Mouse (Mus musculus) gastrocnemius, postnatal 4 days (tissue): Measurements from ENCODE around the gene Crim1. TPM values are rescaled to one million over a fixed set of nuclear protein-coding genes. Genes with fewer than 3 reads are reported as not detected.

Experiments
- DNase-seq, 2 experiments: peaks; one replicate each; pipeline ENCODE4 v3.0.0; 2021 to 2022; ENCODE audit warnings: low spot score in 2 of 2, mixed read lengths in 2 of 2
- total RNA-seq, 2 experiments: library from RNA; stranded (reverse); gene quantifications; 2 replicates each; pipeline ENCODE4 v1.2.3; 2021

Crim1 gene
- total RNA-seq, 2 experiments from 2014 or later, result 21.1 to 26.8 TPM

DNA sequence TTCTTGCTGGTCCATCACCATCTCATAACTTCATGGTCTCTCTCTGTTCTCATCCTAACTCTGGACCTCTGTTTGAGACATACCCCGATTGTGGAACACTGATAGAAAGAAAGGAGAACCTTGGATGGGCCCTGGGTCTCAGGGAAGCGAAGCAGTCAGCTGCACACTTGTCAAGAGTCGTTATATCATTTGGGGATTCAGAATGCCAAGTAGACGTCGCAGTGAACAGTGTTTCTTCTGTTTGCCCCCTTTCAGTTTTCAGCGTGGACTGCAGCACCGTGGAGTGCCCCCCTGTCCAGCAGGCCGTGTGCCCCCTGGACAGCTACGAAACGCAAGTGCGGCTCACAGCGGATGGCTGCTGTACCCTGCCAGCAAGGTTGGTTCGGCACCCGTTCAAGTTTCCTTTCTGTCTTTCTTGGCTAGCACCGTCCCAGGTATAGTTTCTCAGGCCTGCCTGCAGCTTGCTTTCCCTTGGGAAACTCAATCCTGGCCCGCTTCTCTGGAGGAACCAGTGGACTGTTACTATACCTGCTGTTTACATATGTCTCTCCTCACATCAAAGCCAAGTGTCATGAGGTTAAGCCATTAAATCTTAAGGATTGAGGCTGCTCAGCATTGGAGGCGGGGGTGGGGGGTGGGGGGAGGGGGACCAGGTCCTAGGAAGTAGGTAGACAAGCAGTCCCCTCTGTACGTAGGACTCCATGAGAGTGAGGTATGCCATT is 81.1 kb downstream of the Crim1 start:
- DNase-seq, result no peak

DNA sequence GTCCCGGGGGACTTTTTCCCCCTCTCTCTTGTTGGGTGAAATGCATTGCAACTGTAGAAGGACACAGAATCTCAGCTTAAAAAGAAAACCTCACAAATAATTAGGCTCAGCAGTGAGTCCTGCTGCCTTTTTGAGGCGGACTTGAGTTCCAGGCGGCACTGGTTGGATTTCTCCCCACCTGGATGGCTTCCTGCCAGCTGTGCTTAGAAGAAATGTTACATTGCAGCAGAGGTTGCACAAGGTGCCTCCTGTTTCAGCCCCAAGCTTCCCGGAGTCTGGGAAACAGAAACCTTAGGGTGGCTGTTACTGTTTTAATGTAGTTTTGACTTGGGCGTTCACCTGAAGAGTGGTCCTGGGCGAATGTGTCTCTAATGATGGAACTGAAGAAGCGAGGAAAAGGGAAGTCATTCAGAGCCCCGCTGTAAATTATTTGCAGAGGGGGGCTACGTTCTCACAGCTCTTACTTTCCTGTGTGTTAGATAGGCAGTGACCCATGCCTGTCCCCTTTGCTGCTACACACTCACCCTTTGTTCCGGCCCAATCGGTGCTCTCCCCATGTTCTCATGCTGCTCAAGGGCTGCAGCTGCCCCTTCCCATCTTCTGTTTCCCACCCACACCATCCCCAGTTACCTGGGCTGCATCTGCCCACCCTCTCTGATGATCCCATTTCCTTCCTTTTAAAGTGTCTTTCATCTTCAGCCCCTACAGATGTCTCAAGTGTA is 83.4 kb downstream of the Crim1 start:
- no peak for DNase-seq

- DNase-seq, result no peak
Measured at GRCm38 (mm10) chr17:78286021-78286420, 86.0 kb downstream of the Crim1 start.

DNA sequence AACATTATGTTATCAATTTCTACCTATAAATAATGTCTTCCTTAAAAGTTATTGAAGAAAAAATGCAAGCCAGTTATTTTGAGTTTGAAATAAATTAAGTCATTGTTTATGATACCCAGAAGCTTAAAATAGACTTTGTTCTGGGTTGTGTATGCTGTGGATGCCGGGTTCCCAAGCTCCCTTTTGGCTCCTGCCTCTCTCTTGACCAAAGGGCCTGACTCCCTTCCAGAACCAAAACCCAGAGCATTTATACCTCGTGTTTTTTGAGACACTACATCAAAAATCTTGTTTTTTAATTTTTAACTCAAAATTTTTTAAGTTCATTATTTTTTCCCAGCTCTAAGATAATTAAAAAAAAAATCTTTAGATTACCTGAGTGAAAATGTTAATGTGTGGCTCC is 87.3 kb downstream of the Crim1 start:
- DNase-seq, result no peak

DNA sequence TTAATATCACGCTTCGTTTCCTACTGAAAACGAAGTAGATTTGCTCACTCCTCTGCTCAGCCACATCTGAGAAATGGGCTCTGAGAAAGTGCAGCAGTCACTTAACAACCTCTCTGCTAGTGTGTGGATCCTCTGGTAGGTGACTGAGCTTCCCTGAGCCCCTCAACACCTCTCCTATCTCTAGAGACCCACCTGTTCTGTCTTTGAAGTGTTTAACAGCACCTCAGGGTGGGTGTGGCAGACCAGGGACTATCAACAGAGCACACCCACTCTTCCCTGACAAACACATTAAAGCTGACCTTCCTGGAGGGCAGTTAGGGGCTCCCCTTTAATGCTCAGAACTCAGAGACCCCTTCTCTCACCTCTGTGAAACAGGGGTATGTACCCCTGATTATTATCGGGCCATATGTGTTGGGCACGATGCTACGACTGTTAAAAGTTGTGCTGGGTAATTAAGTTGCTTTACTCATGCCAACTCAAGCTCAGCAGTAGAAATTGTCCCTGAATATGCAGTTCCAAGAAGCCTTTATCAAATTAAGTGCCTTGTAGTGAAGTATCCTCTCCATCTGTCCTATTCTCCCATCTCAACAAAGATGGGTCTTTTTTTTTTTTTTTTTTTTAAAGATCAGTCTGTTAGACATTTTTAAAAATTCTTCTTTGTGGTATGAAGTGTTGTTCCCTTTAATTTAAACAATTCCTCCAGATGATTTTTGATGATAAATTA is 90.3 kb downstream of the Crim1 start:
- DNase-seq, result no peak

- DNase-seq, result no peak
Measured at GRCm38 (mm10) chr17:78291030-78291429, 91.0 kb downstream of the Crim1 start.

- DNase-seq, result no peak
Measured at GRCm38 (mm10) chr17:78292301-78292700, 92.3 kb downstream of the Crim1 start.

GRCm38 (mm10) chr17:78292827-78293488 is 92.9 kb downstream of the Crim1 start:
- DNase-seq, result no peak

- DNase-seq, result no peak
Measured at GRCm38 (mm10) chr17:78295979-78296378, 95.9 kb downstream of the Crim1 start.

DNA sequence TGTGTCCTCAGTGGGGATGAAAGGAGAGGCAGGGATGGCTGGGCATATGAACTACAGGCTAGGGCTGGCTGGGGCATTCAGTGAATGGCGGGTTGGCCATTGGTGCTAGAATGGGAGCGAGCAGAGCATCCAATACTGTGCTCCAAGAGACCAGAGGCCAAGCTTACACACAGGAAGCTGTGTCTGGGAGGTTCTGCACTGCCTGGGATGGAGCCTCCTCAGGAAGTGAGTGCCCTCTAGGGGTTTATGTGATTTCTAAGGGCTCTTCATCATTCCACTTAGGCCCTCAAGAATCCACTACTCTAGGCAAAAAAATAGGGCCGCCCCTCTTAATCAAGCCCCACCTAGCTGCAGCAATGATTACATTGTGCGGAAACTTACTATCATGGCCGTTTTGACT is 98.1 kb downstream of the Crim1 start:
- no peak for DNase-seq

DNA sequence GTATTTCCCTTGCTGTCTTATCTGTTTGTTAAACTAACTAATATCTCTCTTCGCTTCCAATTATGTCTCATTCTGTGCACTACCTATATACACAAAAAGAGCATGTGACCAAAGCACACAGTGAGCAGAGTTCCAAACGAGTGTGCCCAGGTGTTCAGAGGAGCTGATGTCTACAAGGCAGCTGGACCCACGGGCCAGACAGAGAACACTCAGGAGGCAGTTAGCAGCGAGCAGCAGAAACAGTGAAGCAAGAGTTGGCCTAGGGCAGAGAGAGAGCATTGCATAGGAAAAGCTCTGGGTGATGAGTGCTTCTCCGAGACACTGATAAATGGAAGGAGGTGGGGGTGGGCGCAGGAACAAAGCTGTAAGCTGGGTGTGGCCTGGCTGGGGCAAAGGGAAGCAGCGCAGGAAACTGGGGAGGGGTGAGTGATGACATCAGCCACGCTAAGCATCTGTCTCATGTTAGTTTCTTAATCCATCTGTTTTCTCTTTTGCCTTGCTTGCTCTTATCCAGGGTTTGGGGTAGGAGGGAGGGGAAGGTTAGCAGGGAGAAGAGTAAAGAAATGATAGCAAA is 99.0 kb downstream of the Crim1 start:
- no peak for DNase-seq

DNA sequence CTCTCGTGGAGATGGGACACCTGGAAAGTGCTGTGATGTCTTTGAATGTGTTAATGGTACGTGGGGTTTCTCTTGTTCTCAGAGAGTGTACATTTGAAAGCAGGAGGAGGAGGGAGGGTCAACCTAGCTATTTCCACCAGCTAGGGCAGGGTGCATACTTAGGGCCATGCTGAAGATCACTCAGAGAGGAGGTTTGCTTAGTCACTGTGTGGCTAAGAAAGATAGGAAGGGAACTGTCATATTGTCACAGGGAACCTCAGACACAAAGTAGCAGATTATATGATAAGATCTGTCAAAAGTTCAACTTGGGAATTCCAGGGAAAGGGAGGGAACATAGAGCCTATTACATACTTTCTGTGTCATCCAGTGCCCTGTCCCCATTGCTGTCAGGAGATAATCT is 103.0 kb downstream of the Crim1 start:
- DNase-seq, result no peak

DNA sequence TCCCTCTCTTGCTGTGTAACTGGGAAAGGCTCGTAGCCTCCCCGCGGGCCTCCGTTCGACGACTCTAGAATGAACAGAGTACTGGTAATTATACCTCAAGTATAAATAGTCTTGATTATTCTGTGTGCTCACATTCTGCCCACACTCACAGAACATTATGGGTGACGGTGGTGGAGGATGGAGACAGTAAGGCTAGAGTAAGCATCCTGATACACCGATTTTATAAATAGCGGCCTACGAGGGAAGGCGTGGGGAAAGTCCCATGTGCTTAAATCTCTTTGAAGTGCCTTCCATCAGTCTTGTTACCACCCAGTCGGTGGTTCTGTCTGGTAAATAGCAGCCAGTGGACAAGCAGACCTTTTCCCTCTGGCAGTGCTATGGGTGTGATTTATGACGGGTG is 104.0 kb downstream of the Crim1 start:
- DNase-seq, result no peak

DNA sequence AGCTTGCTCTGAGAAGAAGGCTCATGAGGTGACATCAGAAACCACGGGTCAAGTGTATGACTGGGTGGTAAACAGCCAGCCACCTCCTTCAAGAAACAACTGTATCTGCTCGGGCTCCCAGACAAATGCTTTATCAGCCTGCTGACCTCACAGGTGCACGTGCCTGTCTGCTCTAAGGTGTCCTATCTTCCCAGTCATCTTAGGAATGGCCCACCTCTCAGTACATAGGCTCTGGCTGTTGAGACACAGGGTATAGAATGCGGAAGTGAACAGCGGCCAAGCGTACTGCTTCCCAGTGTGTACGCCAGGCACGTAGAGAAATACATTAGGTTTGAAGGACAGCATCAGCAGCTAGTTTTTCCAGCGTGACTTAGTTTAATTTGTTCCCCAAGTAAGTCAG is 106.4 kb downstream of the Crim1 start:
- DNase-seq, result no peak

- no peak for DNase-seq
Measured at GRCm38 (mm10) chr17:78308221-78308620, 108.2 kb downstream of the Crim1 start.

DNA sequence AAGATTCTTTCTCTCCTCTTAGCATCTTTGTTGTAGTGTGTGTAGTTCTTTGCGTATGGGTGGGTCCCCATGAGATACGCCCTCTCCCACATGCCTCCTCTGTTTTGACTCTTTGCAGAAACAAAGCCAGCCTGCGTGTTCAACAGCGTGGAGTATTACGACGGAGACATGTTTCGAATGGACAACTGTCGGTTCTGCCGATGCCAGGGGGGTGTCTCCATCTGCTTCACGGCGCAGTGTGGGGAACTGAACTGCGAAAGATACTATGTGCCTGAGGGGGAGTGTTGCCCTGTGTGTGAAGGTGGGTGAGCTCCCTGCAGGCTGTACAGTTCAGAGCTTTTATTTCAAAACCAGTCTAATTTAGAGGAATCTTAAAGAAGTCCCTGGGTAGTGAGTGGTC is 113.0 kb downstream of the Crim1 start:
- DNase-seq, result no peak

DNA sequence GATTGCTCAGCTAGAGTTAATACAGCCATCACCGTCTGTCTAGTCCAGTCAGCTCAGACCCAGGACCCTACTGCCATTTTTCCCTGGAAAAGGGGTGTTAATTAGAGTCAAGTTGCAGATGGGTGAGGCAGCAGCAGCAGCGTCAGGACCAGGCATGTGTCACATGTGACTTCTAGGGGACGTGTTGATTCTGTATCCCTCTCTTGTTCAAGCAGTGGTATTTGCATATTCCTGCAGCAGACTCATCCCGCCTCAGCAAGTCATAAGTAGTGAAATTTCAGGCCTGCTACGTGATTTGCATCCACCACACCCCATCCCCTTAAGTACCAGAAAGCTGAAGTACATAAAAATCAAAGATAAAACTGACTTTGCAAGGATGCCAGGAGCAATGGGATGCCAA is 113.6 kb downstream of the Crim1 start:
- no peak for DNase-seq

GRCm38 (mm10) chr17:78315659-78316058 is 115.6 kb downstream of the Crim1 start:
- DNase-seq, result no peak

DNA sequence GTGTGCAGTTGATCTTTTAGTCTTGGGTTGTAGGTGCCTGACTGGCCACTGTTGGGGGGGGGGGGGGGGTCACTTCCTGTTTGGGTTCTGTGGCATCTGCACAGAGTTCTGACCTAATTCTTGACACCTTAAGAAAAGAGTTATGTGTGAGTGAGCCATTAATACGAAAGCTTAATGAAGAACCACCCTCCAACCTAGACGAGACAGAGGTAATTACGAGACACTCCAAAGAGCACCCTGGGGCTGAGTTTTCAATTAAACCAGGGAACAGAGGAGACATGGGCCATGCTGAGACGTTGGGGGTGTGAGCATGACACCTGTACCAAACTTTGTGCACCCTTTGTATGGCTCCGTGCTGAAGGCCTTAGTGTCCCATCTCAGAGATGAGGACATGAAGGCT is 117.3 kb downstream of the Crim1 start:
- DNase-seq, result no peak

DNA sequence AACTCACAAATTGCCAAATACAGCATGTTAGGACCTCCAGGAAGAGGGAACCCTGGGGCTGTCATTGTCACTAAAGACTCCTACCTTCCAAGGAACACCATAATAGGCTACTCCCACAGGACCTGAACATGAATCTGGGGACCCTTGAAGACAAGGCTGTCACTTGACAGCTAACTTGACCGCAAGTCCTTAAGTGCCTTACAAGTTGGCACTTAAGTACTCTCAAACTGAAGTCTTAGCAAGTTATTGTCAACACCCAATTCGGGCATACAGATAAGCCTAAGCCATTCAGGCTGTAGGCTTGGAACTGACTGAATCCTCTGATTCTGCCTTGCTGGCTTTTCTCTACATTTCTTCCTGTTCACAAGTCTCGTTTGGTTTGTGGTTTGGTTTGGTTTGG is 118.8 kb downstream of the Crim1 start:
- DNase-seq, result no peak

DNA sequence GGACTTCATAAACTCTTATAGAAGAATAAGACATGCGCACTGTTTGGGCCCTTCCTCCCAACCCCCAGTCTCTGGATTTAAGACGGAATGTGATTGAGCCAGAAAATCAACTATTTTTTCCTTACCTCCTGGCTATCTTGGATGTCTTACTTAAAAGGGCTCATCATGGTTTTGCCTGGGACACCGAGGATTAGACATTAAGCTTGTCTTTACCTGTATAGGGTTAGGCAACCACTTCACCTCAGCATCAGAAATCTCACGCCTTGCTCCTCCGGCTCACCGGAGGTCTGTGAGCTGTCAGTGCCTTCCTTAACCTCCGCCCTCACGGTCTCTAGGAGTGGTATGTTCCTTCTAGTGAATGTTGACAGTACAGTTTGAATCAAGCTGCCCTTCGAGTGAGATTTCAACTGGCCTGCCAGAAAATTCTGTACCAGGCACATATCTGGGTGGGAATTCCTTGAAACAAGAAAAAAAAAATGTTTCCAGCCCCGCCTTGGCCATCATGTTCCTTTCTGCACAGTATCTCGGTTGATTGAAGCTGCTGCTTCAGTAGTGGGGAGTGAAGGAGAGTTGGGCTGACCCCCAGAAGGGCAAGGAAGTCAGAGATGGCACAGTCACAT is 121.3 kb downstream of the Crim1 start:
- no peak for DNase-seq
